Mouse (Mus musculus): ENCODE data around the gene Lrrc29.
A peak's percentile ranks its signal among the peaks of the same experiment; 100 is the strongest.

The Lrrc29 gene

DNA sequence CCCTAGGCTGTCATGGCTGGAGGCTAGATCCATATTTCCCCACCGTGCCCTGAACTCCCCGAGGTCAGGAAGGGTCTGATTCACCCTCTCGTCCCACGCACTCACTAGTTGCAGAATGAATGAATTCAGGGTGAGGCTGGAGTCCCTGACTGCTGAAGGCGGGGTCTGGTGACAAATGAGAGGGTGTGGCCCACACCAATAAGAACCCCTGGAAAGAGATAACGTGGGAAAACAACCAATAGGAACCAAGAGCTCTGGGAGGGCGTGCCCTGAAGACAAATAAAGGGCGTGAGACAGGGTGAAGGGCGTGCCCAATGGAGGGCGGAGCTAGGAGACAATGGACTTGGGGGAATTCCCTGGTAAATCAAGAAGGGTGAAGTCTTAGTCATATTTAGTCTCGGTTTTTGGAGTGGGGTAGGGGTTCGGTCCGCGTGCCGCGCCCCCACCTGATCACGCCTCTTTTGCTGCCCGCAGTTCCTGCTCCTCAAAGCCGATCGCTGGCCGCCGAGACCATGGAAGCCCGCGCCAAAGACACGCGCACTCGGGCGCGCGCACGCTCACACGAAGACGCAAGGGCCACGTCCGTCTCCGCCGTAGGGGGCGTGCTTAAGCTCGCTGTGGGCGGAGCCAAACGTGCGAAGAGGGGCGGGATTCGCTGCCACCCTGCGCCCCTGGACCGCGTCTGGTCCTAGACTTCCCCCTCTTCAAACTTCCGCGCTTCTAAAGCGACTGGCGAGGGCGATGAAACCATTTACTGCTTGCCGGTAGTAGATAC, 36.9 kb downstream of the Lrrc29 start:
- peak; percentile 88 for DNase-seq

DNA sequence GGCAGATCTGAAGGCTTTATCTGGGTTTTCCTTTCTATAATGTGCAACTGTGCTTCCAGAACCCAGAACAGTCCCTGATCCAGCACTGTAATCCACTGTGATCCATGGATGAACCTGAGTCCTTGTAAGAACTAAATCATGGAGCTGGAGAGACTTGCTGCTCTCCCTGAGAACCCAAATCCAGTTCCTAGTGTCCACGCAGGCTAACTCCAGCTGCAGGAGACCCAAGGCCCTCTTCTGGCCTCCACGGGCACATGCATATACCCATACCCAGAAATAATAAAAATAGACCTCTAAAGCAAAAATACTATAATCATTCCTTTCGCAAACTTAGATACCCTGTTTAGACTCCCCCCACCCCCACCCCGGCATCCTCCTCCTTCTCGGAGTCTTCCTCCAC, 37.8 kb downstream of the Lrrc29 start:
- DNase-seq = no peak

DNA sequence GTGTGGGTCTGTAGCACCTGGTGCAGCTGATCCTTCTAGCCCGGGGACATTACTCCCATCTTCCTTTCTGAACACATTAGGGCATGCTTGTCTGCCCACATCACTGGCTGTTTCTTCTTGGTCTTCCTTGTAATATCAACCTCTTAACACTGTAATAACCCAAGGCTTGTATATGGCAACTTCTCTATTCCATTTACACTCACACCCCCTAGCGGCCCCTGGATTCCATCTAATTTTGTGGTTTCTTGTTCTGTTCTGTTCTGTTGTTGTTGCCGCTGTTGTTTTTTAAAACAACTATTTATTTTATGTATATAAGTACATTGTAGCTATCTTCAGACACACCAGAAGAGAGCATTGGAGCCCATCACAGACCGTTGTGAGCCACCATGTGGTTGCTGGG, 39.2 kb downstream of the Lrrc29 start:
- DNase-seq = no peak

DNA sequence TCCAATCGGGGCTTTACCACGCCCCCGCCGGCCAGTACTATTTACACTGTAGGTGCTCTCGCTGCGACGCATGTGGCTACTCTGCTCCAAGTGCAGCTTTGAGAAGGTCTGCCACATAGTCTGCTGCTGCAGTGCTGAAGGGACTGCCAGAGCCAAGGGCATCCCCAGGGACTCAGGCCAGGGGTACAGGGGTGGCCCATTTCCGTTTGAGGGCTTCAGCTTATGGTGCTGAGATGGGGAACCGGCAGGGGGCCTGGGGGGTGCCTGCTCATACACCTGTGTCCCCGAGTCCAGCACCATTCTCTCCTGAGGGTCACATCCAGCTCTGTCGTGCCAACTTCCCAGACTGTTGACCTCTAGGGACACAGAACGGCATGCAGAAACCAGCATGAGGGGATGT, 40.6 kb downstream of the Lrrc29 start:
- DNase-seq = no peak

DNA sequence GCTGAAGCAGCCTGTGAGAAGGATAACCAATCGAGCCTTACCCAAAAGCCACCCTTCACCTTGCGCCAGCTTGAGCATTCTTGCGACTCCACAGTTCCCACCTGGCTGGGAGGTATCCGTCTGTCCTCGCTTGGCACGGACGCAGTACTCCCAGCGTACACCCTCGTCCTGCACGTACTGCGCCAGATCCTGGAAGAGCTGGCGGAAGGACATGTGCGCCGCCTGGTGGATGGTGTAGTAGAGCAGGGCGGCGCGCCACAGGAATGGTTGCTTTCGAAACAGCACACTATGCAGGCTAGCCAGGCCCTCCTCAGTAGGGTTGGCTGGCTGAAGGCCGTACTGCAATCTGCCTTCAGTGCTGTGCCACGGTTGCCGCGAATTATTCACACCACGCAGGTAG, 43.0 kb downstream of the Lrrc29 start:
- peak; percentile 77 for DNase-seq

DNA sequence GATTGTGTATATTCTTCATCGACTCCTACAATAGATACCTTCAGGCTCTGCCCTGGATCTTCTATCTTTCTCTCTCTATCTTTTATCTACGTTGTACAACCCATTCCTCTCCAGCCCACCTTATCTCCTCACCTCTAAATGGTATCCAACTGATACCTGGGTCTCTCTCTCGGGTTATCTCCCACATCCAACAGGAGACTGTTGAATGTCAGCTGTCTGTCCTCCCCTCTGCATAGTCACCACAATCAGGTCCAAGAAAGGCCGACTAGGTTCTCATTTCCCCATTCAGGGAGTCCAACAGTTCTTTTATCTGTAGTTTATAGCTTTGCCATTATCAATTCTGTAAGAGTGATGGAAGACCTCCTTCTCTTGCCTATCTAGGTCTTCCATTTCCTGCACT, 43.8 kb downstream of the Lrrc29 start:
- no peak for DNase-seq

DNA sequence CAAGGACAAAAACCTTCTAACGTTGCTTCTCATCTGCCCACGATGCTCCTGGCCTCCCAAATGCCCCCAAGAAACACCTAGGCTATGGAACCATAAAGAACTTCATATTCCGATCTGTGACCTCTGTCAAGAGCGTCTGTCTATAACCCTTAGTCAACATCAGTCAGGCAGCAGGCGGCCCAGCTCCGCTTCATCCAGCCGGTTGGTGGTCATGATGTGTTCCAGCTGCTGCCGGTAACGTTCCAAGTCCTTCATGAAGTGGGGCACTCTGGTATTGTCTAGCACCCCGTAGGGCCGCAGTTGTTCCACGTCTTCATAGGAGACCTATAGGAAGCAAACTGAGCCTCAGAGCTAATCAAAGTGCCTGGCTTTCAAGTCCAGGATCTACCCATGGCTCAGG, 44.3 kb downstream of the Lrrc29 start:
- DNase-seq = no peak

DNA sequence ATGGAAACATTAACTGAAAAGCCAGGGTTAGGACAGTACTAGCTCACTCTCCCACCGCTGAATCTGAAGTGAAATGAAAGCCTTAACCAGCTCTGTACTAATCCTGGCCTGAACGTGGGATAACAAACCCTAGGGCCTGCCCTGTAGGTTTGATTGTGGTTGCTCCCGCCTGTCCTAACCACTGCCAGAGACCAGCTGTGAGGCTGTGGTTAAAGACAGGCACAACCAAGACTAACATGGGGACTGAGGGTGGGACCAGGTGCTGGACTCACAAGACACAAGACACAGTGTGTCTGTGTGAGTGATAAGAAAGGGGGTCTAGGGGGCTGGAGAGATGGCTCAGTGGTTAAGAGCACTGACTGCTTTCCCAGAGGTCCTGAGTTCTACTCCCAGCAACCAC, 45.5 kb downstream of the Lrrc29 start:
- DNase-seq = no peak

DNA sequence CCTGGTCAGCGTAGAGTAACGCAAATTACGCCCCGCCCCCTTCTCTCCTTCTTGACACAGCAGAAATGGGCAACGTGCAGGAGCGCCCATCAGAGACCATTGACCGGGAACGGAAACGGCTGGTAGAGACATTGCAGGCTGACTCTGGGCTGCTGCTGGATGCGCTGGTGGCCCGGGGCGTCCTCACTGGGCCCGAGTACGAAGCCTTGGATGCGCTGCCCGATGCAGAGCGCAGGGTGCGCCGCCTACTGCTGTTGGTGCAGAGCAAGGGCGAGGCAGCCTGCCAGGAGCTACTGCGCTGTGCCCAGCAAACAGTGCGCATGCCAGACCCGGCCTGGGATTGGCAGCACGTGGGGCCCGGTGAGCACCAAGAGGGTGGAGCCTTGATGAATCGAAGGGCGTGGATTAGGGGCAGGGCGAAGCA, 47.2 kb downstream of the Lrrc29 start:
- peak; percentile 62 for DNase-seq

DNA sequence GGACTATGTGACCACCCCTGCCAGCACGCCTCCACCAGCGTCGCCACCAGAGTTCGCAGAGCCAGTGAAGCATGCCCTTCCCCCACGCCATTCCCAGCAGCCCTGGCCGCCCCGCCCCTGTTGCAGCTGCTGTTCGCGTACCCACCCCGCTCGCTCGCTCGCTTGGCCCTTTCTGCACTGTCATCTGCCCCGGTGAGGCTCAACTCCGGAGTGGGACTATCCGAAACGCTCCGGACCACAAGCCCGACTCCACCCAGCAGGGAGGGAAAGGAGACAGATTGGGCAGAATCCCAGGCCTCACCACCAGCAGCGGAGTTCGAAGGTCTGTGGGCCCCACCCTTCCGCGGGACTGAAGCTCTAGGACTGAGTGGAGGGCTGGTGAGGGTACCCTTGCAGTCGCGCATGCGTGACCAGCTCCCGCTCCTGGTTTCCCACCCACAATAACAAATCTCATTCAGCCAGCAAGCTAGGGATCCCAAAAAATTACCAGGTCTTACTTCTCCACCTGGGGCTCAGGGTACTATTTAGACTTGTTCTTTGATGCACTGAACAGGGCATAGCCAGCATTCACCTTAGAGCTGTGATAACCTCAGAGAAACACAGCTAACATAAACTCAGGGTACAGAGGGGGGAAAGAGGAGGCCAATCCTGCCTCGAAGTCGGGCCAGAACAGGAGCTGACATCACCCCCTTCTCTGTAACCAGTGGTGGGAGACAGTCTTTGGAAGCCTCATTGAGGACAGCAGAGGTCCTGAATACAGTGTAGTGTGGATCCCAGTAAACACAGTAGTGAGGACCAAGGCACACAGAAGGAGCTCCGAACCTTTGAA, 49.6 kb downstream of the Lrrc29 start:
- peak; percentile 69 for DNase-seq

DNA sequence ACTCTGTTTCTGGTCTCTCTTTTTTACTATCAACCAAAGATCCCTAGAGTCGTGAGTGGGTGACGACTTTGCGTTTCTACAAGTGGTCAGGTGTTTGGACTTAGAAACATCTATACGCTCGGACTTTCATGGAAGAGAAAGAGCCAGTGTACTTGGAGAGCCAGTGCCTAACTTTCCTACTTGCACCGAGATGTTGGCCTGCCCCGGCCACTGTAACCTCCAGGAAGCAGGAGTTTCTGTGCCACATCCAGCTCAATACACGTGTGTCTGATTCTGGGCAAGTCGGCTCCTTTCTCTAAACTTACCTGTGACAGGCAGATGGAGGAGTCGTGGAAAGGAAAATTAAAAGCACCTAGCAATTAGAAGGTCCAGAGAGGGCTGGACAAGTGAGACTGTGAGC, 50.2 kb downstream of the Lrrc29 start, which contains the start of gene Nol3:
TSS of gene Nol3 (plus strand) at position 301 of the 400 bp plus-strand sequence.
- DNase-seq = no peak

DNA sequence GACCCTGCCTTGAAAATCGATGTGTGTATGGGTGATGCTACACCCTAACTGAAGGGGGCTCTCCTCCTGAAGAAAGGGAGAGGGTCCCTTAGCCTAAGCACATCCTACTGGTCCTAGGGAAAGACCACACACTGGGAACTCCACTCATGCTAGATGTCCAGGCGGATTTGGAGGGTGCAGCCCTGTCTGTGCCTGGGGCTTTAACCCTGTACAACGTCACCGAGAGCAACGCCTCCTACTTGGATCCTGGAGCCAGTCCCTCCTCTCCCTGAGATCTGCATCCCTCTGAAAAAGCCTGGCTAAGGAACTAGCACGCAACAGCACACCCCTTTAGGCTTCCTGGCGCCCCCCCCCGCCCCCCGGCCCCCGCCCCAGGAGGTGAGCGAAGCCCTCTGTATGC, 50.7 kb downstream of the Lrrc29 start:
- no peak for DNase-seq

DNA sequence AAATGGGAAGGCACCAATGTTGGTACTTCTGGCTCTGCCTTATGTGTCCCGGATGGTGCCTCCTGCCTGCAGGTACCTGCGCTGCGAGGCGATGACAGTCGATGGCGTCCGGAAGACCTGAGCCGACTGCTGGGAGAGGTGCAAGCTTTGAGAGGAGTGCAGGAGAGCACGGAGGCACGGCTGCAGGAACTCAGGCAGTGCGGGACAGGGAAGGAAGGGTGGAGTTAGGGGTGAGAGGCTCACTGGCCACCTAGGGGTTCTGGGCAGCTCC, 55.2 kb downstream of the Lrrc29 start:
- DNase-seq = no peak

DNA sequence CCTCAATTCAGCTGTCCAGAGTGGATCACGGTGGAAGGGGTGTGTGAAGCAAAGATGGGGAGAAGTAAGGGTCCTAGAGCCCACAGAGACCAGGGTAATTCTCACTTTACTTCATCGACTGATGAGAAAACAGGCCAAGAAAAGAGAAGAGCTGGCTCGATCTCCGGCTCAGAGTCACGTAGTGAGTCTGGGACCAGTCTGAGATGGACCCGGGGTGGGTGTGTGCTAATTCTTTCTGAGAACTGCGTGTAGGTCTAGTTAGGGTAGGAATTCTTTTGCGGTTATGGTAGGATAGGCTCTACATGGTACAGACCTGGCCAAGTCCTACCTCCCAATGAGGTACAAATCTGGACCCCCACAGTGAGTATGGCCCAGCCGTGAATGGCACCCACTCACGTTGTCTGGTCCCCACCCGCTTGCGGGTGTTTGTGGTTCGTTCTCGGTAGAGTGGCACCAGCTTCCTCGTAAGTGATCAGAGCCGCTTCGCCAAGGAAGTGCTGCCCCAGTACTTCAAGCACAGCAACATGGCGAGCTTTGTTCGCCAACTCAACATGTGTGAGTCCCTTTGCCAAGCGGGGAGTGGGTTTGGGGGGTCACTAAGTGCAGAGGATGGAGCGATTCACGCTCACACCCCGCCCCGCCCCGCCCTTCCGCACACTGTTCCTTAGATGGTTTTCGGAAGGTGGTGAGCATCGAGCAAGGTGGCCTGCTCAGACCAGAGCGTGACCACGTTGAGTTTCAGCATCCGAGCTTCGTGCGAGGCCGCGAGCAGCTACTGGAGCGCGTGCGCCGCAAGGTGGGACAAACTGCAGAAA, 55.8 kb downstream of the Lrrc29 start:
- no peak for DNase-seq

DNA sequence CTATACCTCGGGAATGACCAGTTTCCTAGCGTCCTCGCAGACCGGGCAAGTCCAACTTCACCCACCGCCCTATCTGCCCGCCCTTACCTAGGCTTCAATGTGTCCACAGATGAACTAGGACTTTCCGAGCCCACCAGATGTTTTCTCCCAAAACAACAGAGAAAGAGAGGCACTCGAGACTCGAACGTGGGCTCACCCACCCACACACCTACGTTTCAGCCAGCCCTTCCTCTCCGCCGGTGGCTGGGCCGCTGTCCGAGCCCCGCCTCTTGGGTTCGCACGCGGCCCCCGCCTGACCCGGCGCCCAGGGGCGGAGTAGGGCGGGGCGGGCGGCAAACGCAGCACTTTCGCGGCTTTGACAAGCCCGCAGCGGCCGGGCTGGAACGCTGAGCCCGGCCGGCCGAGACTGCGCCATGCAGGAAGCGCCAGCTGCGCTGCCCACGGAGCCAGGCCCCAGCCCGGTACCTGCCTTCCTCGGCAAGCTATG, 56.6 kb downstream of the Lrrc29 start, which contains the start of gene Hsf4:
TSS of gene Hsf4 (plus strand) at position 341 of the 487 bp plus-strand sequence.
- no peak for DNase-seq

DNA sequence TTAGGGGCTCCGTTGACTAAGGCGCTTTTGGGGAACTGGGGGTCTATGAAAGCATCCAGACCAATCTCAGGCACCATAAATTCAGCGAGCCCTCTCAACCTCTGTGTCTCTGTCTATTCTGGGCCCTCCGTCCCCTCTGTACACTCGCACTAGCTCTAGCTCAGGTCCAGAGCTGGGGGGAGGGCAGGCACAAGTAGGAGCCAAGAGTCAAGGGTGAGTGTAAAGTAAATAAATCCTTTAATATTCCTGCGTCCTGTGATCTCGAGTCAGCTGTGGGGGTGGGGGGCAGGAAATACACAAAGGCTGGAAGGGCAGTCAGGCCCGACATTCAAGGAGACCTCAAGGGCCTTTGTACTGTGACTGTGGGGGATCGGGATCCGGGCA, 57.0 kb downstream of the Lrrc29 start:
- no peak for DNase-seq

DNA sequence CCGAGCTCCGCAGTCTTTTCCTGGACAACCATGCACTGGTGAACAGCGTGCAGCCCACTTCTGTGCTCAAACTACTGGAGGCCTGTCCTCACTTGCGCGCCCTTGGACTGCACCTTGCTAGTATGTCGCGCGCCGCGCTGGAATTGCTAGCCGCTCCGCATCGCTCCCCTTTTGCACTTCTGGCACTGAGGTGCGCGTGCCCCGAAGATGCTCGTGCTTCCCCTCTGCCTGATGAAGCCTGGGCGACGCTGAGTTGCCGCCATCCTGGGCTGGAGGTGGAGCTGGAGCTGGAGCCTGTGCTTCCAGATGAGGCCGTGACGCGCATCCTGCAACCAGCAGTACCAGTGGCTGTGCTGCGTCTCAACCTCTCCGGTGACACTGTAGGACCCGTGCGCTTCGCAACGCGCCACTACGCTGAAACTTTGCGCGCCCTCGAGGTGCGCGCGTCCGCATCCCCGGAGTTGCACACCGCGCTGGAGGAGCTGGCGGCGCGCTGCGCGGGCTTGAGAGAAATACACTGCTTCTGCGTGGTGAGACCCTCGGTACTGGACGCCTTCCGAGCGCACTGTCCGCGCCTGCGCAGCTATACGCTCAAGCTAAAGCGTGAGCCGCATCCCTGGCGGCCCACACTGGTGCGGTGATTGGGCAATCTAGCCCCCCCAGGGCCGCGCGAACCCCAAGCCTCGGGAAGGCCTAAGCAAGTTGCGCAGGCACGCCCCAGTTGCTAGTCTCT, 57.6 kb downstream of the Lrrc29 start:
- DNase-seq = no peak

DNA sequence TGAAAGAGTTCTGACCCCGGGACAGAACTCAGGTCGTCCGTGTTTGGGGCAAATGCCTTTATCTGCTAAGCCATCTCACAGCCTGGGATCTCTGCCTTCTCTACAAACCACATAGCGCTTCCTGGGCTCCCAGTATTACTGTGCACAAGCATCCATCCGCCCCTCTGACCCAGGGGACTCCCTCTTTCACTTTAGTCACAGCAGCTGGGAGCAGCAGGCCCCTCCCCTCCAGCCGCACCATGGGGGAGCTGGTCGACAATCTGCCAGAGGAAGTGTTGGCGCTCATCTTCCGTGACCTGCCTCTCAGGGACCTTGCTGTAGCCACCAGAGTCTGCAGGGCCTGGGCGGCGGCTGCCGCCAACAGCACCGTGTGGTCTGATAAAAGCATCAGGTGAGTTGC, 59.3 kb downstream of the Lrrc29 start:
- DNase-seq = no peak

DNA sequence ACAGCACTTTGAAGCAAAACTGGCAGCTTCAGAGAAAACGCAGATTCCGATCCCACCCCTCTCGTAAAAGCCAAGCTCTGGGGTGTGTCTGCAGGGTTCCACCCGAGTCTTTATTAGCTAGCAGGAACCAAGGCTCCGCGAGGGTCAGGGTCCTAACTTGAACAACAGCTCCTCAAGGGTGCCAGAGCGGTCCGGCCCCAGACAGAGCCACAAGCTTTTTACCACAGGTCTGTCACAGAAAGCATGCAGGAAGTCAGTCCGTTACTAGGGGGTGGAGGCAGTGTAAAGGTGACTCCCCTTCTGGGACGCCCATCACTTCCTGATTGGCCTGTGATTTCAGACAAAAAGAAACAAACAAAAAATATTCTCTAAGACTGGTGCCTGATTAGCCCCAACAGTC, 61.0 kb downstream of the Lrrc29 start:
- DNase-seq = no peak

DNA sequence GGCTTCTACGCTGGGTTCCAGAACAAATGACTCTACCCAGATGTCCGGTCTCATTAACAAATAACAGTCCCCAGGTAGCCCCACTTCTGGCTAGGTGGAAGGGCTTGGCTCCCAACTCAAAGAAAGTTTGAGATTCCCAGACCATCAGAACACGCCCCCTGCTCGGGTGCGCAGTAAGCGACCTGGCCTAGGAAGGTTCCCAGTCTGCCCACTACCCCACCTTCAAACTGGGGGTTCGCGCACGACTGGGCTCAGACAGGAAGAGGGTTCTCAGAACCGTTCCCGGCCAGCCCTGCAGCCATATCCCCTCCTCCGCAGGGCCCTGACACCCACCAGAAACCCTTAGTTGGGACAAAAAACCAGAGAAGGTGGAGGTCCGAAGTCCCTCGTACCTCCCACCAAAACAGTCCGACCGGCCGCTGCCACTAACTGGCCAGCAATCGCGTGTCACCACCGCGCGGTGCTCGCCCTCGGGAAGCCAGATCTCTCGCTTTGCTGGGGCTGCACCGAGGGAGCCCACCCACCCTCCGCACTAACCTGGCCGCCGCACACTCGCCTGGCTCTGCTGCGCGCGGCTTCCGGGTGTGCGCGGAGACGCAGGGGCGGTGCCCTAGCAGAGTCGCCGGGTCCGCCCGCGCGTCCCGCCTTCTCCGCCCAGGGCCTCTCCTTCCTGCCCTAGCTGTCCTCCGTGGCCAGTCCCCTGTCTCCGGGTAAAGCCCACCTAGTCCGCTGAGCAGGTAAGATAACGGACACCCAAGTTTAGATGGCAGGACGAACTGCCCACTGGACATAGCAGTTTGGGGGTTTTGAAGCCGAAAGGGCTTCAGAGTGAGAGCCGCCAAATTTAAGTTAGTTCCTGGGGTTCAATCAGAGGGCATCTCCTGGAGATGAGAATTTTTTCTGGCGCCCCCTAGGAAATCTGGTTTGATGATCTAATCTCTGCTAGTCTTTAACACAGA, 61.8 kb downstream of the Lrrc29 start, which contains the start of the genes Tradd and Fbxl8:
TSS of gene Tradd (minus strand) at position 586 of the 959 bp plus-strand sequence.
TSS of gene Fbxl8 (plus strand) at position 625 of the 959 bp plus-strand sequence.
- DNase-seq = peak; percentile 84

DNA sequence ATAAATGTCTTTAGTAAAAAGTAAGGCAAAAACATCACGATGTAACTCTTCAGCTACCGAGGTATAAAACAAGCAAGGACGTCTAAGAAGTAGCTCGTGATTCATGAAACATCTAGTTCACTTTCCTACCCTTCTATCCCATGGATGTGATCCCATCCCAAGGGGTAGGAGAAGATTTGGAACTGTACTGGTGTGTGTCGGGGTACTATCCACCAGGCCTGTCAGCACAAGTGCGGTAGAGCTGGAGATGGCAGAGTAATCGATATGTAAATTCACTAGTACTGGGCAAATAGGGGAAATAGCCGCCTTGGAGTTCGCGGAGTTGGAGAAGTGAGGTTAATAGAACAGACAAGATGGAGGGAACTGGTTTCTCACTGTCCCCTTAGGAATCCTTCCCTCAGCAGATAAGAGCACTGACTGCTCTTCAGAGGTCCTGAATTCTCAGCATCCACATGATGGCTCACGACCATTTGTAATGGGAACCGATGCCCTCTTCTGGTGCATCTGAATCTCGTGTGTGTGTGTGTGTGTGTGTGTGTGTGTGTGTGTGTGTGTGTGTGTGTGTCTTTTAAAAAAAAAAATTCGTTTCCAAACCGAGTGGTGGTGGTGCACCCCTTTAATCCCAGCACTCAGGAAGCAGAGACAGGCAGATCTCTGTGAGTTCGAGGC, 62.7 kb downstream of the Lrrc29 start:
- no peak for DNase-seq

Measured in liver (tissue).